ENCODE assay signal across 9 mouse cellular contexts in genomic region chr4:152140441-152140840, GRCm38 (mm10). TPM values are rescaled to one million over a fixed set of nuclear protein-coding genes. Genes with fewer than 3 reads are reported as not detected.
DNase-seq lines count a peak whose midpoint lies in the region; ATAC-seq and TF ChIP-seq lines count a peak whose summit lies in the region.
"Had no signal": no experiment of that assay in that cellular context is flagged by ENCODE, and none has a peak within 500 bp of the region (broad histone marks: within the 10 kb centered on the region; RNA-seq: fewer than 3 reads in every experiment).

No protein-coding gene starts in this region.

- in situ Hi-C loops in CH12.LX (cut with MboI; ENCODE audit: low pct_ligation_motif_present, low pct_unique_long_range_greater_than_20kb, low sequenced_read_pairs) = no loop called here
- in situ Hi-C loops in Patski (cut with MboI; ENCODE audit: low pct_unique_long_range_greater_than_20kb) = no loop called here

- no peak overlapping the region for H3K27ac ChIP-seq in kidney, embryonic 14.5 days (ENCODE audit: low read depth, low read length)
- no peak overlapping the region for H3K27ac ChIP-seq in CH12.LX (ENCODE audit: insufficient read depth, low read depth)
- H3K27ac ChIP-seq in forebrain, embryonic 10.5 days = no peak overlapping the region

- CTCF ChIA-PET in Patski (lab: Charles Lee) = interaction anchor here (1.1 to 1.2 kb wide), 5 partner anchors 9 to 67 kb away, joined by 3 to 4 read pairs (median 3); no protein-coding TSS in a partner anchor

- TF ChIP-seq RAD21 in CH12.LX (IDR thresholded peaks at IDR 0.05; ENCODE audit: low read depth, low read length) = peak; percentile 63

- TF ChIP-seq CTCF in CH12.LX (conservative IDR thresholded peaks at IDR 0.05 in 1 of 2, IDR thresholded peaks at IDR 0.05 in 1 of 2; ENCODE audit: low read depth in 2 of 2, low read length in 2 of 2) = peak; percentile 79 to 97
- no peak for TF ChIP-seq CTCF in Patski (IDR thresholded peaks at IDR 0.05)

- no peaks in the 10 kb centered on the region for H3K36me3 ChIP-seq in kidney, embryonic 14.5 days (ENCODE audit: control insufficient read depth, insufficient read depth, low read length)
- H3K36me3 ChIP-seq in CH12.LX (replicated peaks in 1 of 2; ENCODE audit: control insufficient read depth in 1 of 2, insufficient read depth in 1 of 2, low read length in 1 of 2) = no peaks in the 10 kb centered on the region
- H3K36me3 ChIP-seq in forebrain, embryonic 10.5 days (replicated peaks) = no peaks in the 10 kb centered on the region

- TF ChIP-seq POLR2A in CH12.LX (IDR thresholded peaks at IDR 0.05; ENCODE audit: low read depth, low read length) = no peak

- no peaks in the 10 kb centered on the region for H3K79me2 ChIP-seq in CH12.LX (replicated peaks; ENCODE audit: control insufficient read depth, extremely low read depth, insufficient read depth, poor library complexity, severe bottlenecking)

- 29% methylated on average over 6 of the region's 6 CpGs for WGBS in kidney, embryonic 14.5 days
- WGBS in forebrain, embryonic 10.5 days = 30% methylated on average over 6 of the region's 6 CpGs

- no peak for ATAC-seq in kidney, embryonic 14.5 days (ENCODE audit: low FRiP score, low TSS enrichment)
- ATAC-seq in Patski = no peak
- ATAC-seq in granulocyte monocyte progenitor cell, adult 5-6 weeks (replicated peaks; ENCODE audit: poor library complexity, severe bottlenecking) = peak; percentile 53
- peak; percentile 61 for ATAC-seq in megakaryocyte, adult 5-6 weeks (ENCODE audit: poor library complexity, severe bottlenecking)

- DNase-seq in kidney, adult 18-20 months = peak; percentile 72
- DNase-seq in CH12.LX (ENCODE audit: extremely low read depth) (peak; percentile 60), Patski (ENCODE audit: low read depth, low spot score) (peak; percentile 20)
- DNase-seq in forebrain, embryonic 10.5 days (ENCODE audit: extremely low spot score, low spot score) = no peak
- no peak for DNase-seq in Muller cell, postnatal 12 days (ENCODE audit: inconsistent ontology term)

- POLR2A ChIA-PET in Patski (lab: Charles Lee) = no interaction called here

- no peak overlapping the region for H3K9ac ChIP-seq in kidney, embryonic 14.5 days (ENCODE audit: low read depth, low read length)
- H3K9ac ChIP-seq in CH12.LX (ENCODE audit: insufficient read depth, low read depth) = no peak overlapping the region

- H3K4me1 ChIP-seq in kidney, embryonic 14.5 days (ENCODE audit: control insufficient read depth, insufficient read depth, low read length) = peaks cover 14% of the 10 kb centered on the region; the same call in 1 of the 2 replicates
- peaks cover 6 to 11% of the 10 kb centered on the region in 2 experiments for H3K4me1 ChIP-seq in CH12.LX (ENCODE audit: control insufficient read depth in 1 of 2, insufficient read depth in 2 of 2)
- H3K4me1 ChIP-seq in forebrain, embryonic 10.5 days = peaks cover 19% of the 10 kb centered on the region

- H3K4me3 ChIP-seq in kidney, embryonic 14.5 days (ENCODE audit: low read length) = no peak overlapping the region
- H3K4me3 ChIP-seq in CH12.LX (replicated peaks in 1 of 3; ENCODE audit: low read depth in 2 of 3, low read length in 2 of 3, poor library complexity in 1 of 3) = no peak overlapping the region
- no peak overlapping the region for H3K4me3 ChIP-seq in forebrain, embryonic 10.5 days

- H3K4me2 ChIP-seq in kidney, embryonic 14.5 days (replicated peaks; ENCODE audit: low read depth, low read length) = no peak overlapping the region
- H3K4me2 ChIP-seq in CH12.LX (ENCODE audit: insufficient read depth, low read depth, poor library complexity, severe bottlenecking) = no peak overlapping the region

- H3K9me3 ChIP-seq in kidney, embryonic 14.5 days (ENCODE audit: control insufficient read depth, low read length) = no peaks in the 10 kb centered on the region
- peaks cover 4% of the 10 kb centered on the region for H3K9me3 ChIP-seq in CH12.LX (replicated peaks; ENCODE audit: low read length)
- H3K9me3 ChIP-seq in forebrain, embryonic 10.5 days = no peaks in the 10 kb centered on the region

- peaks cover 7% of the 10 kb centered on the region for H3K27me3 ChIP-seq in kidney, embryonic 14.5 days (ENCODE audit: control insufficient read depth, insufficient read depth, low read length)
- peaks cover 71% of the 10 kb centered on the region for H3K27me3 ChIP-seq in CH12.LX (replicated peaks)
- no peaks in the 10 kb centered on the region for H3K27me3 ChIP-seq in Patski
- H3K27me3 ChIP-seq in forebrain, embryonic 10.5 days (ENCODE audit: poor library complexity, severe bottlenecking) = peaks cover 85% of the 10 kb centered on the region

- TF ChIP-seq EP300 in CH12.LX (IDR thresholded peaks at IDR 0.05; ENCODE audit: low read length) = no peak

- dilution Hi-C loops in CH12.LX (cut with MboI; ENCODE audit: extremely low pct_ligation_motif_present, extremely low pct_unique_long_range_greater_than_20kb, low sequenced_read_pairs) = no loop called here

TF ChIP-seq in CH12.LX, 34 proteins besides CTCF, POLR2A, EP300 and RAD21:
- TF ChIP-seq SMC3 (IDR thresholded peaks at IDR 0.05; ENCODE audit: low read depth, low read length) = peak; percentile 42
- 0 out of 2 replicates have a peak, but pooled peaks have one; percentile 32 for TF ChIP-seq BHLHE40 (IDR thresholded peaks at IDR 0.05; ENCODE audit: low read depth, low read length)
- peak; percentile 42; the same call in 1 of the 2 replicates for TF ChIP-seq IRF4 (IDR thresholded peaks at IDR 0.05; ENCODE audit: low read depth, low read length)
- TF ChIP-seq MYC (IDR thresholded peaks at IDR 0.05; ENCODE audit: low read depth, low read length) = no peak

RNA-seq across cellular contexts. Expression of gene Espn, which starts 11.7 kb away (rescaled TPM):
- 36.1 and 36.3 TPM in 2 replicates for polyA plus RNA-seq in kidney, embryonic 14.5 days (2014; fragmentation: Nextera tagmentation; extraction: Ambion mirVana)
- 0.04 and 0.25 TPM in 2 replicates for total RNA-seq in CH12.LX (2012; rRNA removed)
- total RNA-seq in CH12.LX (2014; rRNA removed) = not detected in 2 replicates
- polyA plus RNA-seq in CH12.LX (2012; ENCODE audit: insufficient read length, low read depth) = 0.08 TPM in 1 of 2 replicates, not detected in the other
- polyA plus RNA-seq in Patski (2021) = 1.3 TPM
- 1.8 TPM in 1 of 2 replicates, not detected in the other for total RNA-seq in granulocyte monocyte progenitor cell, adult 5-6 weeks (2014; fragmentation: Nextera tagmentation)
- total RNA-seq in granulocyte monocyte progenitor cell, adult 5-6 weeks (2017) = 0.43 TPM in 1 of 2 replicates, not detected in the other
- 1.2 and 1.4 TPM in 2 replicates for total RNA-seq in megakaryocyte, adult 5-6 weeks (2015)
- 0.22 and 0.24 TPM in 2 replicates for total RNA-seq in megakaryocyte, adult 5-6 weeks (2017)
- polyA plus RNA-seq in forebrain, embryonic 10.5 days (2016; fragmentation: Nextera tagmentation; extraction: Ambion mirVana) = 5.6 and 5.9 TPM in 2 replicates

RNA-seq across cellular contexts. Expression of gene Hes2, which starts 18.2 kb away (rescaled TPM):
- polyA plus RNA-seq in kidney, embryonic 14.5 days (2014; fragmentation: Nextera tagmentation; extraction: Ambion mirVana) = not detected in 2 replicates
- total RNA-seq in CH12.LX (2012; rRNA removed) (not detected in 2 replicates), CH12.LX (2014; rRNA removed) (not detected in 2 replicates)
- polyA plus RNA-seq in CH12.LX (2012; ENCODE audit: insufficient read length, low read depth) (not detected in 2 replicates), Patski (2021) (not detected)
- not detected in 2 replicates for total RNA-seq in granulocyte monocyte progenitor cell, adult 5-6 weeks (2014; fragmentation: Nextera tagmentation)
- not detected in 2 replicates for total RNA-seq in granulocyte monocyte progenitor cell, adult 5-6 weeks (2017)
- total RNA-seq in megakaryocyte, adult 5-6 weeks (2015) = not detected in 2 replicates
- total RNA-seq in megakaryocyte, adult 5-6 weeks (2017) = not detected in 2 replicates
- not detected in 2 replicates for polyA plus RNA-seq in forebrain, embryonic 10.5 days (2016; fragmentation: Nextera tagmentation; extraction: Ambion mirVana)
- polyA plus RNA-seq: frontal cortex, adult 2 months had no signal

RNA-seq across cellular contexts. Expression of gene Tnfrsf25, which starts 24.7 kb away (rescaled TPM):
- polyA plus RNA-seq in kidney, embryonic 14.5 days (2014; fragmentation: Nextera tagmentation; extraction: Ambion mirVana) = 0.57 and 1.9 TPM in 2 replicates
- total RNA-seq in CH12.LX (2012; rRNA removed) (0.38 and 1.5 TPM in 2 replicates), CH12.LX (2014; rRNA removed) (not detected in 2 replicates)
- polyA plus RNA-seq in CH12.LX (2012; ENCODE audit: insufficient read length, low read depth) (not detected in 2 replicates), Patski (2021) (1.5 TPM)
- not detected in 2 replicates for total RNA-seq in granulocyte monocyte progenitor cell, adult 5-6 weeks (2014; fragmentation: Nextera tagmentation)
- 1.6 TPM in 1 of 2 replicates, not detected in the other for total RNA-seq in granulocyte monocyte progenitor cell, adult 5-6 weeks (2017)
- total RNA-seq in megakaryocyte, adult 5-6 weeks (2015) = 0.13 and 0.25 TPM in 2 replicates
- total RNA-seq in megakaryocyte, adult 5-6 weeks (2017) = 0.18 and 2.8 TPM in 2 replicates
- 0.72 and 0.96 TPM in 2 replicates for polyA plus RNA-seq in forebrain, embryonic 10.5 days (2016; fragmentation: Nextera tagmentation; extraction: Ambion mirVana)

RNA-seq across cellular contexts. Expression of gene Acot7, which starts 37.5 kb away (rescaled TPM):
- 46.6 and 64.4 TPM in 2 replicates for polyA plus RNA-seq in kidney, embryonic 14.5 days (2014; fragmentation: Nextera tagmentation; extraction: Ambion mirVana)
- 55.1 and 61.6 TPM in 2 replicates for total RNA-seq in CH12.LX (2012; rRNA removed)
- 29.0 TPM in 2 replicates for total RNA-seq in CH12.LX (2014; rRNA removed)
- polyA plus RNA-seq in CH12.LX (2012; ENCODE audit: insufficient read length, low read depth) = 71.1 and 83.3 TPM in 2 replicates
- polyA plus RNA-seq in Patski (2021) = 102 TPM
- 124 and 134 TPM in 2 replicates for total RNA-seq in granulocyte monocyte progenitor cell, adult 5-6 weeks (2014; fragmentation: Nextera tagmentation)
- 79.4 and 89.5 TPM in 2 replicates for total RNA-seq in granulocyte monocyte progenitor cell, adult 5-6 weeks (2017)
- 43.3 and 44.5 TPM in 2 replicates for total RNA-seq in megakaryocyte, adult 5-6 weeks (2015)
- 40.1 and 43.3 TPM in 2 replicates for total RNA-seq in megakaryocyte, adult 5-6 weeks (2017)
- 61.0 and 64.4 TPM in 2 replicates for polyA plus RNA-seq in forebrain, embryonic 10.5 days (2016; fragmentation: Nextera tagmentation; extraction: Ambion mirVana)

Comparison
In these comparisons a context has a peak if more than half of its experiments do, and no peak if none do; other contexts are left out.
1. DNase-seq: peak in kidney, adult 18-20 months (single experiment), CH12.LX (single experiment) and Patski (single experiment); none in forebrain, embryonic 10.5 days (single experiment) and Muller cell, postnatal 12 days (single experiment).
2. ATAC-seq: peak in granulocyte monocyte progenitor cell, adult 5-6 weeks (single experiment) and megakaryocyte, adult 5-6 weeks (single experiment); none in kidney, embryonic 14.5 days (single experiment) and Patski (single experiment).